Mouse (Mus musculus): ENCODE results near the gene Slc4a1ap. TPM values are rescaled to one million over a fixed set of nuclear protein-coding genes. Genes with fewer than 3 reads are reported as not detected.

Gene Slc4a1ap
- polyA plus RNA-seq, 1 experiment from 2014 or later = 34.4 TPM

DNA sequence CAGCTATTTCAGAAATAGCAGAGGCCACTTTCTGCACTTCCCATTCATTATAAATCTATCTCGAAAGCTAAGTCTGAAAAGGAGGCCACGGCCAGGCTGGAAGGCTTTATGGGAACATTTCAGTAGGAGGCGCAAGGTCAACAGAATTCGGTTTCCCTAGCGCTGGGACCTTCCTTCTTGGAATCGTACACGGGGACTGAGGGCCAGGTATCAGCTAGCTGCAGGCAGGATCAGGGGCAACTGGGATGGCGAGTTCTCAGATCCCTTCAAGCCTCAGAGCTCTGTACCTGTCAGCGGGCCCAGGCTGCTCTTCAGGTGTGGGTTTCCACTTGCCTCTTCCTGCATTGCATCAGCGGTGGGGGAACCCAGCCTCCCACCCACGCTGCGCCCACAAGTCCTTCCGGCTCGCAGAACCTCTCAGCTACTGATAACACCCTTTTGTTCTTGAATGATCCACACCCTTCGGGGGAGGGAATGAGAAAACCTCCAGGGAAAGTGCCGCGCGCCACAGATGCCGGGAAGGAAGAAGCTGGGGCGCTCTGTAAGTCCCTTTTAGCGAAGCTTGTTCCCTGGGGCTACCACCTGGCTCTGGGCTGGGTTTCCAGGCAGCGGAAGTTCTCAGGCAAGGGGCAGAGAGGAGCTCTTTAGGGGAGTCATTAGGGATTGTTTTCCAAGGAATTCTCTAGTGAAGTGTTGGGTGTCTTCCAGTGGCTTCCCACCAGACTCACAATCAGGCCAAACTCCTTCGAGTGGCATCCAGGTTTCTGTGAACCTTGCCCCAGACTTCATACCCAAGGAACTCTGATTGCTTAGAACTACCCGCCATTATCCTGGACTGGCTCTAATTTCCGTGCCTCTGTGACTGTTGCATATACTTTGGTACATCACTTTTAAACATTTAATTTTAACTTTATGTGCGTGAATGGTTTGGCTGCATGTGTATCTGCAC lies 70.0 kb downstream of the Slc4a1ap start, which contains the start of gene Mrpl33:
Gene Mrpl33, plus strand, starts transcription at position 455 of the 949 bp plus-strand sequence.
- H3K9me3 ChIP-seq (replicated peaks) = no peaks in the 10 kb centered on the region
- peaks cover 9% of the 10 kb centered on the region; the same call in 1 of the 2 replicates for H3K27me3 ChIP-seq
- H3K4me1 ChIP-seq = peaks cover 7% of the 10 kb centered on the region
- 8% methylated on average over 26 of the region's 26 CpGs for WGBS
- no peaks in the 10 kb centered on the region for H3K36me3 ChIP-seq (ENCODE audit: poor library complexity, severe bottlenecking)
- H3K27ac ChIP-seq = no peak within 1 kb of the TSS
- H3K9ac ChIP-seq = peak within 1 kb of the TSS; percentile 64
- H3K4me3 ChIP-seq = peak within 1 kb of the TSS; percentile 31
- 0 out of 2 replicates have a peak, but pooled peaks have one; percentile 33 for ATAC-seq
- H3K4me2 ChIP-seq = peak within 1 kb of the TSS; percentile 59

DNA sequence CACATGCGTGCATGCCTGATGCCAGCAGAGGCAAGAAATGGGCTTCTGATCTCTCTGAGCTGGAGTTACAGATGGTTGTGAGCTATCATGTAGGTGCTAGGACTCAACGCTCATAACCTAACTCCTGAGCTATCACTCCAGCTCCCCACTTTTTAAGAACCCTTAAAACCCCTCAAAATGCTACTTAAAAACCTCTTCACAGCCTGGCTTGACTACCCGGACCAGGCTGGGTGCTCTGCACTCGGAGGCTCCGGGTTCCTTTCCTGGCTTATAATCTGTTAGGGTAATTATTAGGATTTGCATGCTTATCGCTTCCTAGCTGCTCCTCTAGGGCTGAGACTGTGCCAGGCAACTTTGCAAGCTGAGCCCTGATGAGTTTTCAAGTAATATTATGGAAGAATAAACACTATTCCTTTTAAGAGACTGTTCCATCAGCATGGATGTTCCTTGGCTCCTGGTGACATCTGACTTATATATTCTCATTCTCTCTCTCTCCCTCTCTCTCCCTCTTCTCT lies 70.7 kb downstream of the Slc4a1ap start:
- peaks cover 7% of the 10 kb centered on the region for H3K4me1 ChIP-seq
- no peak overlapping the region for H3K4me3 ChIP-seq
- H3K36me3 ChIP-seq (ENCODE audit: poor library complexity, severe bottlenecking) = no peaks in the 10 kb centered on the region
- WGBS = 73% methylated on average over 6 of the region's 6 CpGs
- no peak overlapping the region for H3K27ac ChIP-seq
- ATAC-seq = no peak
- peaks cover 9% of the 10 kb centered on the region; the same call in 1 of the 2 replicates for H3K27me3 ChIP-seq
- 0 out of 2 replicates have a peak overlapping the region, but pooled peaks have one; percentile 64 for H3K9ac ChIP-seq
- H3K9me3 ChIP-seq (replicated peaks) = no peaks in the 10 kb centered on the region
- H3K4me2 ChIP-seq = 0 out of 2 replicates have a peak overlapping the region, but pooled peaks have one; percentile 59

DNA sequence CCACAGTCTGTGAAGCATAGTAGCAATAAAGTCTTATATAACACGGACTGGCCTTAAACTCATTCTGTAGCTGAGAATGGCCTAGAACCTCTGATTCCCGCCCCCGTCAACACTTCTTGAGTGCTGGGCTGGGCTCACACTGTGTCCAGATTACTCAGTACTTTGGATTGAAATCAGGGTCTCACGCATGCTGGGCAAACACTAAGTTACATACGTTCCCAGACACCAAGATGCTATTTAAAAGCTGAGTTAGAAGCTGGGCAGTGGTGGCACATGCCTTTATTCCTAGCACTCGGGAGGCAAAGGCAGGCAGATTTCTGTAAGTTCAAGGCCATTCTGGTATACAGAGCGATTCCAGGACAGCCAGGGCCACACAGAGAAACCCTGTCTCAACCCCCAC lies 71.3 kb downstream of the Slc4a1ap start:
- Histone ChIP-seq H3K9ac (no peak overlapping the region), H3K4me2 (no peak overlapping the region), H3K4me1 (peaks cover 7% of the 10 kb centered on the region), H3K36me3 (ENCODE audit: poor library complexity, severe bottlenecking) (no peaks in the 10 kb centered on the region), H3K4me3 (no peak overlapping the region), H3K27me3 (peaks cover 9% of the 10 kb centered on the region; the same call in 1 of the 2 replicates), H3K9me3 (replicated peaks) (no peaks in the 10 kb centered on the region), H3K27ac (no peak overlapping the region)
- no peak for ATAC-seq
- WGBS = 83% methylated on average over 7 of the region's 7 CpGs

DNA sequence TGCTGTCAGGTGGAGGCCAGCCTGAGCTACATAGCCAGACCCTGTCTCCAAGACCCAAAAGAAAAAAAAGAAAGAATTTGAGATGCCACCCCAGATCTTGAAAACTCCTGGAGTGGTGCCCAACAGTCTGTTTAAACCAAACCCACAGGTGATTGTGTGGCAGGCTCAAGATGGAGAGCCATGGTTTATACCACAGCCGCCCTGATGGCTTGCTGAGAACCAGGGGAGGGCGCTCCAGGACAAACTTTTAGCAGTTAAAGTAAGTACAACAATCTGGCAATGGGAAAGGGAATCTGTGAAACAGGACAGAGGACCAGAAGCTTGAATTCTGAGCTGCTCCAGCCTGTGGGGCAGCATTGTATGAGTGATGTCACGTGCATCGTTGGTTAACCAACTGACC lies 71.8 kb downstream of the Slc4a1ap start:
- WGBS = 59% methylated on average over 4 of the region's 4 CpGs
- Histone ChIP-seq H3K9ac (no peak overlapping the region), H3K4me2 (no peak overlapping the region), H3K4me1 (peaks cover 7% of the 10 kb centered on the region), H3K9me3 (replicated peaks) (no peaks in the 10 kb centered on the region), H3K27ac (no peak overlapping the region), H3K36me3 (ENCODE audit: poor library complexity, severe bottlenecking) (no peaks in the 10 kb centered on the region), H3K4me3 (no peak overlapping the region), H3K27me3 (peaks cover 9% of the 10 kb centered on the region; the same call in 1 of the 2 replicates)
- no peak for ATAC-seq

DNA sequence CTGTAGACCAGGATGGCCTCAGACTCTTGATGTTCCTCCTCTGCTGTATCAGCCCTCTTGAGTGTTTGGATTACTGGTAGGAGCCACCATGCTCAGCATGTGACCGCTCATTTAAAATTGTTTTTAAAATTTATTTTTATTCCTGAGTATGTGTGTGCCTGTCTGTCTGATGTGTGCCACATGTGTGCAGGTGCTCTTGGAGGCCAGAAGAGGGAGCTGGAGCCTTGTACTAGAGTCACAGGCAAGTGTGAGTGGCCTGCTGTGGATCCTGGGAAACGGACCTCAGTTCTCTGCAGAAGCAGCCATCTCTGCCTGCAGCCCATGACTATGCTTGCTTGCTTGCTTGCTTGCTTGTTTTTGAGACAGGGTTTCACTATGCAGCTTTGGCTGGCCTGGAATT lies 72.4 kb downstream of the Slc4a1ap start:
- Histone ChIP-seq H3K9ac (no peak overlapping the region), H3K9me3 (replicated peaks) (no peaks in the 10 kb centered on the region), H3K4me2 (no peak overlapping the region), H3K27me3 (peaks cover 9% of the 10 kb centered on the region; the same call in 1 of the 2 replicates), H3K36me3 (ENCODE audit: poor library complexity, severe bottlenecking) (no peaks in the 10 kb centered on the region), H3K4me1 (peaks cover 7% of the 10 kb centered on the region), H3K4me3 (no peak overlapping the region), H3K27ac (no peak overlapping the region)
- WGBS = 77% methylated on average over 2 of the region's 2 CpGs
- no peak for ATAC-seq

DNA sequence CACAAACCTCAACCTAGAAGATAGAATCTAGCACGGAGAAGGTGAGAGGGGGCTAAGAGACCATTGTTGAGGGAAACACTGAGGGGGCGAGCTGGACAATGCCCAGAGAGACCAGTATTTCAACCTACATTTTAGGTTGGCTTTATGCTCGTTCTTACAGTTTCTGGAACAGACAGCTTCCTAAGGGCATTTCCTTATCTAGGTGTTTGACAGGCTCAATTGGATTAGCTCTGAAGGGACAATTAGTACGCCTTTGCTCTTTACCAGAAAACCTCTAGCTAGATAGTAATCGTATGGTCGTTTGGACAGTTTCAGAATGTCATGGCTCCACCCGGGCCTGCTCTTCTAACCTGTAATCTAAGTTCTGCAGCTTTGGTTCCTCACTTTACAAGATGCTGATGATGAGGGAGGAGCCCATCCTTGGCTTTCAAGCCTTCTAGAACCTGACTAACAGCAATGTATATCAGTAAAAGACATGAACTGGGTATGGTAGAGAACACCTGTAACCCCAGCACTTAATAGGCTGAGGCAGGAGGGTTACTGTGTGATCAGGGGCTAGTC lies 74.4 kb downstream of the Slc4a1ap start:
- no peak for ATAC-seq
- no peak overlapping the region for H3K4me3 ChIP-seq
- 90% methylated on average over 7 of the region's 7 CpGs for WGBS
- no peaks in the 10 kb centered on the region for H3K36me3 ChIP-seq (ENCODE audit: poor library complexity, severe bottlenecking)
- H3K27ac ChIP-seq = no peak overlapping the region
- peaks cover 7% of the 10 kb centered on the region for H3K4me1 ChIP-seq
- H3K27me3 ChIP-seq = peaks cover 9% of the 10 kb centered on the region; the same call in 1 of the 2 replicates
- H3K4me2 ChIP-seq = no peak overlapping the region
- H3K9me3 ChIP-seq (replicated peaks) = no peaks in the 10 kb centered on the region
- no peak overlapping the region for H3K9ac ChIP-seq

DNA sequence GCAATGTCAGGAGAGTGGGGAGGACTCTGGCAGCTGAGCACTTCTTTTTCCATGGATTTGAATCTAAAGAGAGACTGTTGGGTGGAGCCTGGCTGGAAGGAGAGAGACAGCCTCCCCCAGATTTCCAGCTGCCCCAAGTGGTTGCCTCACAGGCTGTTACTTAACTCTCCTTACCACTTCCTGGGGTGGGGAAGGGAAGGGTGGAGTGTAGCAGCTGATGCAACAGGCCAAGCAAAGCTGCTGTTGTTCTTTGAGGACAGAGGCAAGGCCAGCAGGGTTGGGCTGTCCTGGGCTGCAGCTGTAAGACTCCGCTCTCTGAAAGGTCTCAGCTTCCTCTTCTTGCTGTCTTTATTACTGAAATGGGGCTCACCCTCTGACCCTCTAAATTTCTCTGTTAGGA lies 75.6 kb downstream of the Slc4a1ap start:
- H3K27me3 ChIP-seq = peaks cover 4% of the 10 kb centered on the region; the same call in 1 of the 2 replicates
- 86% methylated on average over 1 of the region's 1 CpGs for WGBS
- H3K9ac ChIP-seq = no peak overlapping the region
- H3K36me3 ChIP-seq (ENCODE audit: poor library complexity, severe bottlenecking) = no peaks in the 10 kb centered on the region
- no peak overlapping the region for H3K4me2 ChIP-seq
- ATAC-seq = no peak
- no peak overlapping the region for H3K4me3 ChIP-seq
- no peaks in the 10 kb centered on the region for H3K9me3 ChIP-seq (replicated peaks)
- no peaks in the 10 kb centered on the region for H3K4me1 ChIP-seq
- no peak overlapping the region for H3K27ac ChIP-seq

DNA sequence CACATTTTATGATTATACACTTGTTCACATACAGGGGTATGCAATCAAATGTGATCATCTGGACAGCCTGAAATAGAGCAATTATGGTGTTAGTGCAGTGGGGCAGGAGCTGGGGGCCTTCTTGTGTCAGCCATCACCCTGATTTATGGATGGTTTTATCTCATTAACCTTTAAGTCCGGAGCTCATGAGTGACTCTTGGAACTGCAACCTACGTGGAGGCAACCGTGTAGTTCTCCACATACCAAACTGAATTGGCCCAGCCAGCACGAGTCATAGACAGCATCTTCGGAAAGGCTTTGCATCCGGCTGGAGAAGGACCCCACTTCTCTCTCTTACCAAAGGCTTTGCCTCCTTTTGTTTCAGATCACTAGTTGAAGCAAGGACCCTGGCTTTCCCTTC lies 77.0 kb downstream of the Slc4a1ap start:
- WGBS = 90% methylated on average over 6 of the region's 6 CpGs

DNA sequence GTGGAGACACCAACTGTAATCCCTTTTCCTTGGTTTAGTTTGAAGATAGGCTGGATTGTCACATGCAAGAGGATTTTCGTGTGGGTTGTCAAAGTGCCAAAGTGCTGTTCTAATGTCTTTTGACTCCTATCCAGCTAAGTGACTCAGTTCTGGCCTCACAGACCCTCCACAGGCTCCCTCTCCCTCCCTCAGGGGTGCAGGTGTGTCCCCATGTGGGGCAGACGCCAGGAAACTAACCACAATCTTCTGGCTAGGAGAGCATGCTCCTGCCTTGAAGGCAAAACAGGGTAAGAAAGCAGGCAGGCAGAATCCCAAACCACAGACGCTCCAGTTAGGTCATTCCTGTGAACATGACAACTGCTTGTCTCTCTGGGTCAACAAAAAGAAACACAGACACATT lies 79.4 kb downstream of the Slc4a1ap start:
- Histone ChIP-seq H3K9ac (no peak overlapping the region), H3K4me1 (no peaks in the 10 kb centered on the region), H3K27ac (no peak overlapping the region), H3K36me3 (ENCODE audit: poor library complexity, severe bottlenecking) (no peaks in the 10 kb centered on the region), H3K9me3 (replicated peaks) (no peaks in the 10 kb centered on the region), H3K4me2 (no peak overlapping the region), H3K27me3 (no peaks in the 10 kb centered on the region), H3K4me3 (no peak overlapping the region)
- no peak for ATAC-seq
- 51% methylated on average over 3 of the region's 3 CpGs for WGBS

More for the DNA sequence above, 77.0 kb downstream of the Slc4a1ap start:
- H3K4me3 ChIP-seq = no peak overlapping the region
- no peak overlapping the region for H3K4me2 ChIP-seq
- no peak for ATAC-seq
- H3K27ac ChIP-seq = no peak overlapping the region
- no peaks in the 10 kb centered on the region for H3K4me1 ChIP-seq
- no peaks in the 10 kb centered on the region for H3K36me3 ChIP-seq (ENCODE audit: poor library complexity, severe bottlenecking)
- H3K9me3 ChIP-seq (replicated peaks) = no peaks in the 10 kb centered on the region
- no peaks in the 10 kb centered on the region for H3K27me3 ChIP-seq
- H3K9ac ChIP-seq = no peak overlapping the region

Other genes with a start within 250 kb of the Slc4a1ap start
- 29.6 and 38.5 TPM in 2 replicates for gene Ift172, start 235.9 kb upstream of the Slc4a1ap start, polyA plus RNA-seq (2015; fragmentation: Nextera tagmentation; extraction: Ambion mirVana)
- 62.1 and 66.7 TPM in 2 replicates for gene Fndc4, start 230.9 kb upstream of the Slc4a1ap start, polyA plus RNA-seq (2015; fragmentation: Nextera tagmentation; extraction: Ambion mirVana)
- gene Gckr, start 229.6 kb upstream of the Slc4a1ap start, polyA plus RNA-seq (2015; fragmentation: Nextera tagmentation; extraction: Ambion mirVana) = 0.12 and 0.16 TPM in 2 replicates
- 94.8 and 106 TPM in 2 replicates for gene Zfp512, start 74.6 kb upstream of the Slc4a1ap start, polyA plus RNA-seq (2015; fragmentation: Nextera tagmentation; extraction: Ambion mirVana)
- 0.14 and 0.18 TPM in 2 replicates for gene 4930548H24Rik, start 41.3 kb upstream of the Slc4a1ap start, polyA plus RNA-seq (2015; fragmentation: Nextera tagmentation; extraction: Ambion mirVana)
- 75.4 and 89.8 TPM in 2 replicates for gene Gpn1, start 32.3 kb upstream of the Slc4a1ap start, polyA plus RNA-seq (2015; fragmentation: Nextera tagmentation; extraction: Ambion mirVana)
- gene Supt7l, start 812 bp downstream of the Slc4a1ap start, polyA plus RNA-seq (2015; fragmentation: Nextera tagmentation; extraction: Ambion mirVana) = 28.2 and 32.4 TPM in 2 replicates
- 239 and 254 TPM in 2 replicates for gene Mrpl33, start 69.9 kb downstream of the Slc4a1ap start, polyA plus RNA-seq (2015; fragmentation: Nextera tagmentation; extraction: Ambion mirVana)
- 2.1 and 2.5 TPM in 2 replicates for gene Rbks, start 170.6 kb downstream of the Slc4a1ap start, polyA plus RNA-seq (2015; fragmentation: Nextera tagmentation; extraction: Ambion mirVana)
- 53.5 and 54.6 TPM in 2 replicates for gene Babam2, start 170.7 kb downstream of the Slc4a1ap start, polyA plus RNA-seq (2015; fragmentation: Nextera tagmentation; extraction: Ambion mirVana)

Measured in forebrain, embryonic 13.5 days (tissue).